Mouse (Mus musculus) myocyte (in vitro differentiated cells): Measurements from ENCODE around the gene Rab3il1. TPM values are rescaled to one million over a fixed set of nuclear protein-coding genes. Genes with fewer than 3 reads are reported as not detected.

ENCODE experiments used
- H3K27me3 ChIP-seq: one replicate; pipeline ENCODE4 v1.6.1; 2011; ENCODE audit not compliant: control insufficient read depth, insufficient read depth, insufficient read length
- H3K36me3 ChIP-seq: one replicate; pipeline ENCODE4 v1.6.1; 2011; ENCODE audit not compliant: control insufficient read depth, insufficient read depth
- H3K4me2 ChIP-seq: one replicate; pipeline ENCODE4 v1.6.1; 2011; ENCODE audit warnings: low read depth, control low read depth
- H3K4me3 ChIP-seq: one replicate; pipeline ENCODE4 v1.5.1; 2011; ENCODE audit warnings: mild to moderate bottlenecking, control low read depth, moderate library complexity
- H3K79me2 ChIP-seq: one replicate; pipeline ENCODE4 v1.6.1; 2011; ENCODE audit not compliant: control insufficient read depth, insufficient read depth
- H3ac ChIP-seq: one replicate; pipeline ENCODE4 v1.6.1; 2011; ENCODE audit not compliant: control insufficient read depth, insufficient read length
- CEBPB ChIP-seq: IDR thresholded peaks from 2 replicates; pipeline ENCODE4 v1.6.1; 2011; ENCODE audit warnings: mild to moderate bottlenecking, moderate library complexity; ENCODE audit not compliant: poor library complexity, insufficient read depth, severe bottlenecking
- E2F4 ChIP-seq: IDR thresholded peaks from one replicate; pipeline ENCODE4 v1.6.1; 2011; ENCODE audit warnings: mild to moderate bottlenecking, control low read depth, moderate library complexity; ENCODE audit not compliant: insufficient read depth
- MAX ChIP-seq: IDR thresholded peaks from one replicate; pipeline ENCODE4 v1.6.1; 2011; ENCODE audit warnings: low read depth, mild to moderate bottlenecking, control low read depth
- MYOD1 ChIP-seq, 3 experiments: IDR thresholded peaks; one replicate each; pipeline ENCODE4 v1.6.1; 2011; ENCODE audit warnings: control low read depth in 2 of 3, low read depth in 2 of 3, mild to moderate bottlenecking in 2 of 3, moderate library complexity in 1 of 3; ENCODE audit not compliant: insufficient read length in 2 of 3, control insufficient read depth in 1 of 3
- MYOG ChIP-seq, 3 experiments: IDR thresholded peaks; one replicate each; pipeline ENCODE4 v1.6.1; 2011; ENCODE audit warnings: control low read depth in 2 of 3, low read depth in 2 of 3, mild to moderate bottlenecking in 2 of 3; ENCODE audit not compliant: insufficient read length in 2 of 3, control insufficient read depth in 1 of 3, insufficient read depth in 1 of 3
- POLR2A ChIP-seq: IDR thresholded peaks from one replicate; pipeline ENCODE4 v1.6.1; 2011; ENCODE audit warnings: low read depth, mild to moderate bottlenecking, control low read depth, moderate library complexity; ENCODE audit not compliant: insufficient read length
- POLR2AphosphoS2 ChIP-seq: IDR thresholded peaks from one replicate; pipeline ENCODE4 v1.6.1; 2011; ENCODE audit warnings: low read depth, control low read depth; ENCODE audit not compliant: insufficient read length
- REST ChIP-seq: IDR thresholded peaks from one replicate; pipeline ENCODE4 v1.6.1; 2011; ENCODE audit warnings: mild to moderate bottlenecking, control low read depth, moderate library complexity; ENCODE audit not compliant: insufficient read depth, insufficient read length
- SRF ChIP-seq: IDR thresholded peaks from one replicate; pipeline ENCODE4 v1.6.1; 2011; ENCODE audit warnings: low read depth; ENCODE audit not compliant: control insufficient read depth, insufficient read length
- TCF12 ChIP-seq: IDR thresholded peaks from one replicate; pipeline ENCODE4 v1.6.1; 2011; ENCODE audit warnings: mild to moderate bottlenecking, control low read depth; ENCODE audit not compliant: poor library complexity, insufficient read depth, severe bottlenecking
- TCF3 ChIP-seq: IDR thresholded peaks from one replicate; pipeline ENCODE4 v1.6.1; 2011; ENCODE audit warnings: low read depth, control low read depth; ENCODE audit not compliant: insufficient read length
- USF1 ChIP-seq: IDR thresholded peaks from one replicate; pipeline ENCODE4 v1.6.1; 2011; ENCODE audit warnings: low read depth, mild to moderate bottlenecking, control low read depth, moderate library complexity
- polyA plus RNA-seq: library from polyadenylated mRNA; unstranded; fragments of >200 nt; fragmentation: generic; extraction: Trizol; gene quantifications from one replicate; pipeline ENCODE4 v1.2.1, GENCODE M21; 2012; ENCODE audit warnings: missing spikeins

The Rab3il1 gene
- polyA plus RNA-seq, 1 experiment, result 15.2 TPM

GRCm38 (mm10) chr19:10042816-10043215 is 41.3 kb downstream of the Rab3il1 start:
- TF ChIP-seq TCF3 (no peak), REST (no peak), POLR2A (peak; percentile 84), POLR2AphosphoS2 (peak; percentile 90), MAX (peak; percentile 12)
- H3K4me2 ChIP-seq, result peak overlapping the region; percentile 99
- H3K4me3 ChIP-seq, result peak overlapping the region; percentile 90
- H3K79me2 ChIP-seq, result peaks cover 53% of the 10 kb centered on the region
- H3ac ChIP-seq, result peak overlapping the region; percentile 71
- H3K27me3 ChIP-seq, result no peaks in the 10 kb centered on the region
- peaks cover 24% of the 10 kb centered on the region for H3K36me3 ChIP-seq

GRCm38 (mm10) chr19:10043643-10044042 is 42.2 kb downstream of the Rab3il1 start:
- H3K4me3 ChIP-seq, result peak overlapping the region; percentile 90
- peaks cover 30% of the 10 kb centered on the region for H3K36me3 ChIP-seq
- peak overlapping the region; percentile 99 for H3K4me2 ChIP-seq
- peaks cover 61% of the 10 kb centered on the region for H3K79me2 ChIP-seq
- H3ac ChIP-seq, result no peak overlapping the region
- TF ChIP-seq MYOD1 (IDR thresholded peaks at IDR 0.05; ENCODE audit: control insufficient read depth in 1 of 3, insufficient read length in 2 of 3, low read depth in 2 of 3) (peak; percentile 39 to 90 (median 86)), MAX (no peak), SRF (no peak), POLR2A (peak; percentile 52), POLR2AphosphoS2 (peak; percentile 85), E2F4 (no peak), TCF3 (peak; percentile 18), CEBPB (peak; percentile 95), REST (no peak), TCF12 (peak; percentile 67), MYOG (IDR thresholded peaks at IDR 0.05; ENCODE audit: control insufficient read depth in 1 of 3, insufficient read depth in 1 of 3, insufficient read length in 2 of 3, low read depth in 2 of 3) (peak; percentile 76 to 96 (median 78)), USF1 (no peak)
- H3K27me3 ChIP-seq, result no peaks in the 10 kb centered on the region

- peak overlapping the region; percentile 90 for H3K4me3 ChIP-seq
- H3ac ChIP-seq, result no peak overlapping the region
- H3K27me3 ChIP-seq, result no peaks in the 10 kb centered on the region
- TF ChIP-seq POLR2AphosphoS2 (peak; percentile 47), POLR2A (peak; percentile 29), USF1 (no peak)
- peaks cover 82% of the 10 kb centered on the region for H3K79me2 ChIP-seq
- H3K4me2 ChIP-seq, result peak overlapping the region; percentile 99
- peaks cover 46% of the 10 kb centered on the region for H3K36me3 ChIP-seq
Observed at GRCm38 (mm10) chr19:10045707-10046106, 44.2 kb downstream of the Rab3il1 start.

GRCm38 (mm10) chr19:10046346-10046745 is 44.9 kb downstream of the Rab3il1 start:
- H3K4me3 ChIP-seq, result peak overlapping the region; percentile 90
- peaks cover 88% of the 10 kb centered on the region for H3K79me2 ChIP-seq
- H3ac ChIP-seq, result no peak overlapping the region
- peak overlapping the region; percentile 99 for H3K4me2 ChIP-seq
- no peaks in the 10 kb centered on the region for H3K27me3 ChIP-seq
- TF ChIP-seq MAX (no peak), REST (no peak), MYOG (IDR thresholded peaks at IDR 0.05; ENCODE audit: control insufficient read depth in 1 of 3, insufficient read depth in 1 of 3, insufficient read length in 2 of 3, low read depth in 2 of 3) (no peak), POLR2AphosphoS2 (peak; percentile 56), CEBPB (no peak), TCF12 (no peak), USF1 (no peak), SRF (no peak)
- peaks cover 52% of the 10 kb centered on the region for H3K36me3 ChIP-seq

GRCm38 (mm10) chr19:10046983-10047382 is 45.5 kb downstream of the Rab3il1 start:
- Histone ChIP-seq H3K79me2 (peaks cover 91% of the 10 kb centered on the region), H3K4me2 (peak overlapping the region; percentile 99), H3K4me3 (no peak overlapping the region), H3K36me3 (peaks cover 53% of the 10 kb centered on the region), H3ac (no peak overlapping the region), H3K27me3 (no peaks in the 10 kb centered on the region)
- TF ChIP-seq REST (no peak), POLR2AphosphoS2 (peak; percentile 27)

GRCm38 (mm10) chr19:10049533-10049932 is 48.1 kb downstream of the Rab3il1 start:
- TF ChIP-seq MYOD1 (IDR thresholded peaks at IDR 0.05; ENCODE audit: control insufficient read depth in 1 of 3, insufficient read length in 2 of 3, low read depth in 2 of 3), result no peak
- no peak for TF ChIP-seq MYOG (IDR thresholded peaks at IDR 0.05; ENCODE audit: control insufficient read depth in 1 of 3, insufficient read depth in 1 of 3, insufficient read length in 2 of 3, low read depth in 2 of 3)
- TF ChIP-seq POLR2AphosphoS2, result no peak
- TF ChIP-seq USF1, result no peak
- no peak for TF ChIP-seq E2F4
- no peak for TF ChIP-seq SRF
- Histone ChIP-seq H3ac (no peak overlapping the region), H3K27me3 (no peaks in the 10 kb centered on the region), H3K4me3 (no peak overlapping the region), H3K36me3 (peaks cover 65% of the 10 kb centered on the region), H3K4me2 (peak overlapping the region; percentile 19), H3K79me2 (peaks cover 77% of the 10 kb centered on the region)
